In the genomic region with DNA sequence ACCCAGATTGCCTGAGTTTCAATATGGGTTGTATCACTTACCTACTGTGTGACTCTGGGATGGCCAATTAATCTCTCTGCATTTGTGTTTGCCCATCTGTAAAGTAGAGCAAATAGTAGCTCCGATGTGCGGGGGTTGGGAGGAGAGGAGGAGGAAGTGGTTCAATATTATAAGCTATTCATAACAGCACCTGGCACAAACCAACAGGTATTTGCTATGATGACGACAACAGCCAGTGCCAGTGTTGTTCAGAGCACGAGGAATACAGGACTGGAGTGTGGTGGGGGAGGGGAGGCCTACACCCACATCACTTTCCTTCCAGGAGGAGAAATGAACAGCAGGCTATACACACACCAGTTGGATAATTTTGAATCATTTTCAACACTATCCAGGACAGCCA, we compare ENCODE assay signal across 12 mouse cellular contexts.
DNase-seq lines count a peak whose midpoint lies in the region.
"Had no signal": no experiment of that assay in that cellular context is flagged by ENCODE, and none has a peak within 500 bp of the region (broad histone marks: within the 10 kb centered on the region; RNA-seq: fewer than 3 reads in every experiment).

No protein-coding gene starts in this region.

- H3K9me3 ChIP-seq in hindbrain, embryonic 10.5 days = no peaks in the 10 kb centered on the region
- H3K9me3 ChIP-seq: limb, embryonic 13.5 days; midbrain, embryonic 12.5 days had no signal

- 88% methylated on average over 4 of the region's 4 CpGs for WGBS in hindbrain, embryonic 10.5 days

- H3K27me3 ChIP-seq in hindbrain, embryonic 10.5 days (ENCODE audit: insufficient read depth, poor library complexity, severe bottlenecking) = peaks cover 13% of the 10 kb centered on the region; the same call in 1 of the 2 replicates
- H3K27me3 ChIP-seq: limb, embryonic 13.5 days; midbrain, embryonic 12.5 days had no signal

- no peak overlapping the region for H3K4me3 ChIP-seq in hindbrain, embryonic 10.5 days
- H3K4me3 ChIP-seq: limb, embryonic 13.5 days; midbrain, embryonic 12.5 days had no signal

- DNase-seq in brain, adult 2 months (ENCODE audit: low read depth, low spot score) = peak; percentile 78
- DNase-seq in frontal cortex, adult 2 months (ENCODE audit: extremely low spot score in 1 of 2, low spot score in 1 of 2) = peak; percentile 38 to 62
- peak; percentile 35 to 65 for DNase-seq in left cerebral cortex, adult 9 months (ENCODE audit: low spot score in 2 of 2)
- peak; percentile 68 for DNase-seq in right cerebral cortex, postnatal 14 days
- no peak for DNase-seq in hindbrain, embryonic 10.5 days (ENCODE audit: low spot score)
- DNase-seq in gastrocnemius, adult 18-20 months (ENCODE audit: low spot score) = no peak
- DNase-seq in spleen, postnatal 10 days (ENCODE audit: low spot score in 2 of 2) = no peak
- DNase-seq: cerebellum, adult 18-20 months; lung, postnatal 36 days; thymus, postnatal 14 days had no signal

- H3K36me3 ChIP-seq in hindbrain, embryonic 10.5 days = no peaks in the 10 kb centered on the region
- H3K36me3 ChIP-seq: limb, embryonic 13.5 days; midbrain, embryonic 12.5 days had no signal

- H3K27ac ChIP-seq in hindbrain, embryonic 10.5 days = no peak overlapping the region
- H3K27ac ChIP-seq: limb, embryonic 13.5 days; midbrain, embryonic 12.5 days had no signal

- H3K4me1 ChIP-seq in hindbrain, embryonic 10.5 days (replicated peaks) = peaks cover 30% of the 10 kb centered on the region
- H3K4me1 ChIP-seq: limb, embryonic 13.5 days had no signal

Comparison
In these comparisons a context has a peak if more than half of its experiments do, and no peak if none do; other contexts are left out.
1. DNase-seq: peak in brain, adult 2 months (single experiment), frontal cortex, adult 2 months (2 of 2), left cerebral cortex, adult 9 months (2 of 2) and right cerebral cortex, postnatal 14 days (single experiment); none in hindbrain, embryonic 10.5 days (single experiment), gastrocnemius, adult 18-20 months (single experiment) and spleen, postnatal 10 days (0 of 2).